Mouse (Mus musculus) T-cell, adult 66 days (primary cell): ENCODE data around the gene Anxa7. TPM values are rescaled to one million over a fixed set of nuclear protein-coding genes. Genes with fewer than 3 reads are reported as not detected.

Experiments
- total RNA-seq, 2 experiments: library from RNA; stranded (reverse); gene quantifications; 3 replicates in 1 of 2; 4 replicates in 1 of 2; pipeline ENCODE4 v1.2.4; 2023

Anxa7 gene
- 10 to 100 TPM; 47.4 to 53.4 TPM for total RNA-seq

GRCm38 (mm10) chr14:20479291-20480194 lies at the start of gene Anxa7:
Anxa7 (minus strand) TSS chr14:20480133.

DNA sequence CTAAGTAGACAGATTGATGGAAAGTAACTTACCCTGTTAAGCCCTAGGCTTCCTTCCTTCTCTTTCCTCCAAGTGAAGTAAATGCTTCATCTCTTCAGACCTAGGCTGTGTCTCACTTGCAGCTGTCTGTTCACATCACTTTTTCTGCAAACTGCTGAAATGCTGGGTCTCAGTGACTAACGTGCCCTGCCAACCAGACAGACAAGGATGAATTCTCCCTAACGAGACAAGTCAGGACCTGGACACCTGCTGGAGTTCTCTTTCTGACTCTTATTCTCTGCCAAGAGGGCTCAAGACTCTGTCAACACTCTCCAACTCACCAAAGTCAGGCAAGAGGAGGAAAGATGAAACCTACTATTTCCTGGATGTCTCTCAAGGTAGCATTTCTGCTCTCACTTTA lies 16.7 kb upstream of the Anxa7 start, which contains the start of gene Mss51:
Mss51 (minus strand) TSS at position 299 of the 400 bp plus-strand sequence.

GRCm38 (mm10) chr14:20451765-20452331 lies 28.1 kb downstream of the Anxa7 start, which contains the start of gene Cfap70:
Cfap70 (minus strand) TSS chr14:20452226.

Other genes with a start within 250 kb of the Anxa7 start
- not detected for gene Kcnk16, start 210.9 kb downstream of the Anxa7 start, total RNA-seq
- 10 to 100 TPM; 14.3 to 18.2 TPM for gene Nudt13, start 185.4 kb downstream of the Anxa7 start, total RNA-seq
- 10 to 100 TPM; 38.4 to 43.9 TPM for gene Ecd, start 132.0 kb downstream of the Anxa7 start, total RNA-seq
- gene Fam149b, start 132.0 kb downstream of the Anxa7 start, total RNA-seq = 10 to 100 TPM; 50.6 to 53.7 TPM
- gene Dnajc9, start 91.2 kb downstream of the Anxa7 start, total RNA-seq = 10 to 100 TPM; 80.0 to 85.8 TPM
- 10 to 100 TPM; 32.3 to 37.5 TPM for gene Mrps16, start 86.5 kb downstream of the Anxa7 start, total RNA-seq
- gene Cfap70, start 27.9 kb downstream of the Anxa7 start, total RNA-seq = not detected
- 10 to 100 TPM; 11.8 to 16.4 TPM for gene Mss51, start 16.8 kb upstream of the Anxa7 start, total RNA-seq
- 100 to 1,000 TPM; 110 to 111 TPM for gene Ppp3cb, start 66.4 kb upstream of the Anxa7 start, total RNA-seq
- gene Usp54, start 160.9 kb upstream of the Anxa7 start, total RNA-seq = 1 to 10 TPM; 3.9 to 4.3 TPM
- not detected for gene Myoz1, start 176.4 kb upstream of the Anxa7 start, total RNA-seq
- gene Synpo2l, start 188.2 kb upstream of the Anxa7 start, total RNA-seq = under 1 TPM in 1 of 2 experiments, not detected in 1; 0.15 TPM
- 100 to 1,000 TPM; 240 to 261 TPM for gene Sec24c, start 194.2 kb upstream of the Anxa7 start, total RNA-seq
- gene Fut11, start 214.8 kb upstream of the Anxa7 start, total RNA-seq = 1 to 10 TPM; 7.3 to 8.8 TPM
- gene Chchd1, start 222.9 kb upstream of the Anxa7 start, total RNA-seq = 10 to 100 TPM; 38.1 to 44.3 TPM
- 100 to 1,000 TPM; 124 to 133 TPM for gene Zswim8, start 227.4 kb upstream of the Anxa7 start, total RNA-seq